Mouse (Mus musculus): ENCODE measurements around the gene Kif19a.
A peak's percentile ranks its signal among the peaks of the same experiment; 100 is the strongest.

Kif19a gene

DNA sequence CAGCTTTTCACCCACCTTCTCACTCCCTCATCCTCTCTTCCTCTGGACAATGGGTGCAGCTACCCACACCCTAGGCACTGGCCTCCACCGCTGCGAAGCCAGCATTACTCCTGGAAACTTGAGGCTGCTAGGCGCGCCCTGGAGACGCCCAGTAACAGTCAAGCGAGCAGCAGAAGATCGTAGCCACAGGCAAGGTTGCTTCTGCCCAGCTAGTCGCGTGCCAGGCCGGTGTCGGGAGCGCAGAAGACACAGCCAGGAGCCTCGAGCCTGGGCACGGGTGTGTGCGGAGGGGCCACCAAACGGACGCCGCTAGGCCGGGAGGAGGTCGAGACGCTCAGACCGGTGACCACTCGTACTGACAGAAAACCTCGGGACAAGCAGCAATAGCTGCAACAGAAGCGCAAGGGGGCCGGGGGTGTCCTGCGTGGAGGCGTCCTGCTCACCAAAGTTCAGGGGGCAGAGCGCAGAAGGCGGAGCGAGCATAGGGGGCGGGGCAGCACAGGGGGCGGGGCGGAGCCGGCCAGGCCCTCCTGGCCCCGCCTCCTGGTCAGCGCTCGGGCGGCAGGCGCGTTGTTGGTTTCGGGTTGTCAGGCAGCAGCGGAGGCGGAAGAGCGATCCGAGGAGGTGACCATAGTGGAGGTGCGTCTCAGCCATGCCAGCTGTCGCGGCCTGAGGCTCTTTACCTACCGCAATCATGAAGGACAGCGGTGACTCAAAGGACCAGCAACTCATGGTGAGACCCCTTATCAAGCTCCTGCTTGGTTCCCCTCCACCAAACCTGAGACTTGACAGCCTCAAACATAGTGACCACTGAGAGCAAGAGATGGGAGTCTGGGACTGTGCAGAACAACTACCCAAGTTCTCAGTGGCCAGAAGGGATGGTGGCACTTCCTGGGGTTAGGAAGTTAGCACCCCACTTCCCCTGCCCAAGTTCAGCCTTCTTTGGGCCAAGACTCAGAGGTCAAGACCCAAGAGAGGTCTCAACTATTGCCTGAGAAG is at the start of gene Kif19a:
Kif19a (plus strand) TSS at position 569 of the 999 bp plus-strand sequence.
- DNase-seq (ENCODE audit: low read depth, low spot score) = no peak

DNA sequence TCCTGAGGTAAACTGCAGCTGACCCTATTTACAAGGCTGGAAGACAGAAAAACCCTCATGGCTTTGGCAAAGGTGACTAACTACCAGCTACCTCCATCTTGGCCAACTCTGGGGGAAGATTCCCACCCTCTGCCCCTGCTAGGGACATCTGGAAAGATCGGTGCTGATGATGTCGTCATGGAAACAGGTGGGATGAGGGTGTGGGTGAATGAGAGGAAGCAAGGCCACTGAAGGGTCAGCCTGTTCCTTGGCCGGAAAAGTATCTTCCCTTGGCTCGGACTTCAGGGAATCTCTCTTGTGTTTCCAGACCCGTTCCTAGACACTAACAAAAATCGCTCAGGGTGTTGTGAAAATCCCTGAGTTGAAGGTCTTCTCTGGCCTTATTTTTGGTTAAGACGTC is 49.7 kb upstream of the Kif19a start:
- no peak for DNase-seq (ENCODE audit: low read depth, low spot score)

DNA sequence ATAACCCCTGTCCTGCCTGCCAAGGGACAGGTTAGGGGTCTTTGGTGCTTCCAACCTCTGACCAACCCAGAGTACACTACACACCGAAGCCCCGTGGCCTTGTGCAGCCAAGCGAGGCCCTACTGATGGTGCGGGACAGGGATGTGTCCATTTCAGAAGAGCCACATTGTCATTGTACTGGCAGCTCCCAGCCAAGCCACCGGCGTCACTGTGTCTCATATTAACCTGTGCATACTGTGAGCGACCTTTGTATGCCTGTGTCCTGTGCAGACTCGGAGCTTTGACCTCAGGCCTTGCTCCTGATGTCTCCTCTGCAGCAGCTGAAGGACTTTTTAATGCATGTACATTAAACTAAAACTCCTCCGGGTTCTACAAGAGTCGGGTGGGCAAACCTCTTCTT is 44.7 kb upstream of the Kif19a start:
- DNase-seq (ENCODE audit: low read depth, low spot score) = no peak

DNA sequence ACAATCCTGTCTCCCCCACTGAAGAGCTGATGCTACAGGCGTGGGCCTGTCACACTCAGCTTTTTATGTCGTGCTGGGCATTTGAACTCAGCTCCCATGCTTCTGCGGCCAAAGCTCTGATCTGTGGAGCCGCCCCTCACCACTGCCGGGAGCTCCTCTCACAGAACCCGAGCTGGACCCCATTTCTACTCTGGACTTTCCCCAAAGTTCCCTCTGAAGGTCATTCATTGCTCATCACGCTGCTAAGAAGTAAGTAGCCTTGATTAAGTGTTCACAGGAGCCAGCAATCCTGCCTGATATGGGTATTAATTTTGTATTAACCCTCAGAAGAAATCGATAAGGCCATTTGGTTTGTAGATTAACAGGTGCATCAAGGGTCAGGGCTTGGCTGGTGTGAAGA is 42.8 kb upstream of the Kif19a start:
- DNase-seq (ENCODE audit: low read depth, low spot score) = no peak

DNA sequence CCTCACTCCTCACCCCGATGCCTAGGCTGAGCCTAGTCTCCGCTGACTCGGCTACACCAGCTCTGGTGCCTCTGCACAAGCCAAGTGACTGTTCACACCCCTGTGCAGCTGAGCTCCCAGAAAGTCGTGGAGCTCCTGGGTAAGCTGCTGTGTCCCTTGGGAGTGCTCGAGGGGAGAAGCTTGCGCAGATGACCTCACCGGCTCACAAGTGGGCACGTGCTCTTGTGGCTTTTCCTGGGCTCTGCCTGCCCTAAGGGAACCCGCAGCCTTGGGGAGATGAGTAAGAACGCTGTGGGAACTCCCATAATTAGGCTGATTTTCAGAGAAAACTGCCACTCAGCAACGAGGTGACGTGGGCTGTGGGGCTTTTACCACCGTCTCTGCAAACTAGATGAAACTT is 42.2 kb upstream of the Kif19a start:
- no peak for DNase-seq (ENCODE audit: low read depth, low spot score)

DNA sequence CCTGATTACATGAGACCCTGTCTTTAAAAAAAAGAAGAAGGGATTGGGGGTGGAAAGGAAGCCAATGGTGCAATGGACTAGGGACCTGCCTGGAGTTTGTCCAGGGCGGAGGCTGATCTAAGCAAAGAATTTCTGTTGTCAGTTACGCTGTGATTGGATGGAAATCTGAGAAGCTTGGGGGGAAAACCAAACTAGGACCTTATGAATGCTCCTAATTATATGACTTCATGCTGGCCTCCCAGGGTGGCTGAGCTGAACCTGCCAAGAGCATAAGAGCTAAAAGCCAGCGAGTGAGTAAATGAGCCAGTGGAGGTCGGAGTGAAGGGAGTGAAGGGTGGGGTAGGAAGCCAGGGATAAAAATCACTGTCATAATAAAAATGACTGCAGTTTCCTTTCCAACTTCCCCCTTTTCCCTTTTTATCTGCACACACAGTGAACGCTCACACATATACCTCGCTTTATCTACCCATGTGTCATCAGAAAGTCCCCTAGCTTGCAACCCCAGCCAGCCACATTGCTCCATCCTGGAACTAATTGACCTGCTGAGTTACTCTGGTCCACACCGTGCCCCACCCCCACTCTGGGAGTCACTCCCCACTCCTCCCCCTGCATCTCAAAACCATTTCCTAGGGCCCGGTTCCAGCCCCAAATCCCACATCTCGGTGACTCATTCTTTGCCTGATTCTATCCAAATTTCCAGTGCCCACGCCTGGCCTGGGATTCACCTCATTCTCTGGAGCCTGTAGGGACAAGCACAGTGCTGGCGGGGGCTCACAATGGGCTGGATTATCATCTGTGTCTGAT is 40.2 kb upstream of the Kif19a start:
- no peak for DNase-seq (ENCODE audit: low read depth, low spot score)

DNA sequence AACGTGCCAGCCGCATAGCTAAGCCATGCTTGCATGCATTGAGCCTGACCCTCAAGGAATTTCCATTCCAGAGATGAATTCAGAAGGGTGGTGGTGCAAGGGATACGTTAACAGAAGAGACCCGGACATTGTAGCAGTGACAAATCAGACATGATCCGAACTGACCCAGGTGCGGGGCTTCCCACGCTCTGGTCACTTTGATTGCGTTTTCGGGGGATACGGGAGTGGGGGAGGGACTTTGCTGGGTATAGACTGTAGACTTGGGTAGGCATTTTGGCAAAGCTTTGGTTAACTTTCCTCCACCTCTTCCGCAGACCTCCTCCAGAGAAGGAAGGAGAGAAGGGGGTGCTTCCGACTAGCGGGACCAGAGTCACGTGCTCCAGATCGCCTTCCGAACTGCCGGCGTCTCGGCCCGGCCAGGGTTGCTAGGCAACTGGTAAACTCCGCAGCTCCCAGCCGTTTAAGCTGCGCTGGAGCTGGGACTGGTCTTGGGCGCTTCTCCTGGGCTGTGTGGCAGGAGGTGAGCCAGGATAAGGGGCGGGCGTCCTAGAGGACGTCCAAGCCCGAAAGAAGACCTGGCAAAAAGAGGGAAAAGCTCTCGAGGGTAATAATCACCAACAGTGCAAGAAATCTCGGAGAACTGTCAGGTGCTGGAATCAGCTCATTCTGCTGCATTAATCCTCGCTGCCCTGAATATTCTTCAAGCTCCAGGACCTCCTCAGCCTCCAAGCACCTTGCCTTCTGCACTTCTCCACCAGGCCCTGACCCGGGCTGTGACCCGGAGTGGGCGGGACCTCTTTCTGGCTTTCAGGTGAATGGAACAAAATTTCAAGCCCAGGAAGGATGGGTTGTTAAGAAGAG is 38.0 kb upstream of the Kif19a start, which contains the start of gene Dnaic2:
Dnaic2 (plus strand) TSS at position 444 of the 861 bp plus-strand sequence.
- no peak for DNase-seq (ENCODE audit: low read depth, low spot score)

DNA sequence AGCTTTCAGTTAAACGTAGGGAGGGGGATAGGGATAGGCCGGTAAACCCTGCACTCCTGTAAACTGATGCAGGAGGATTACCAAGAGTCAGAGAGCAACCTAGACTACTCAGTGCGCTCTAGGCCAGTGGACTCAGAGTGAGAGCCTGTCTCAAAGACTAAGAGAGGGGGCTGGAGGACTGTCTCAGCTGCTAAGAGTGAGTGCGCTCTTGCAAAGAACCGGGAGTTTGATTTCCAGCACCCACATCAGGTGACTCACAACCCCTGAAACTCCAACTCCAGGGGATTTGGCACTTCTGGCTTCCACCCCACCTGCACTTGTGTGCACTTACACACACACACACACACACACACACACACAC is 37.4 kb upstream of the Kif19a start:
- no peak for DNase-seq (ENCODE audit: low read depth, low spot score)

DNA sequence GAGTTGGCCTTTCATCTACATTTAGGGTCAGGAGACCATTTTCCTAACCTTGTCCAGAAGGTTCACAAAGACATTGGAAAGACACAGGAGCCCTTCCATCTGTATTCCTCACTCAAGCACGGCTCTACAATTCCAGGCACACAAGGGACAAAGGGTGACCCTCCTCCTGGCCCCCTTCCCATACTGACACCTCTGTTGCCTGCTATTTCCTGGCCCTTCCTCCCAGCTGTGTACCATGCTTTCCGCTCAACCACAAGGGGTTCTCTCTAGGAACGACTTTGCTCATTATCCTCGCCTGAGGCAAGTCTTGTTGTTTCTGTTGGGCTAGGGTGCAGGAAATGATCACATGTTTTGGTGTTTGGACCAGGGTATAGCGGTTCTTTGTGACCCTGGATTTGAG is 36.9 kb upstream of the Kif19a start:
- DNase-seq (ENCODE audit: low read depth, low spot score) = no peak

DNA sequence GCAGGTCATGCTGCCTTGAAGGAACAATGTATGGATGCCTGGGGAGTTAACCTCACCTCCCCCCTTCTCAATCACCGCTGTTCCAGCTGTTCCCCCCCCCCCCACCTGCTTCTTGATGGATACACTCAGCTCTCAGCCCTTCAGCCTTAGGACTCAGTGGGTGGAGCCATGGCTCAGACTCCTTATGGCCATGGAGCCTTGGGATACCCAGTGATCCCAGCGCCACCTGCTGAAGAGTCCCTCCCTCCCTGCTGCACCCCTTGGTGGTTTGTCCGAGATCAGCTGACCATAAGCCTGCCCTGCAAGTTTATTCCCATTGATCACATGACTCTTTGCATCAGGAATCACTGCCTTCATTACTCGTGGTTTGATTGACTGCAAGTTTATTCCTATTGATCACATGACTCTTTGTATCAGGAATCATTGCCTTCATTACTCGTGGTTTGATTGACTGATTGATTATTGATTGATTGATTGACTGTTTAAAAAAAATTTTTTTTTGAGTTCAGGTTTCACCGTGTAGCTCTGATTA is 35.3 kb upstream of the Kif19a start:
- no peak for DNase-seq (ENCODE audit: low read depth, low spot score)

DNA sequence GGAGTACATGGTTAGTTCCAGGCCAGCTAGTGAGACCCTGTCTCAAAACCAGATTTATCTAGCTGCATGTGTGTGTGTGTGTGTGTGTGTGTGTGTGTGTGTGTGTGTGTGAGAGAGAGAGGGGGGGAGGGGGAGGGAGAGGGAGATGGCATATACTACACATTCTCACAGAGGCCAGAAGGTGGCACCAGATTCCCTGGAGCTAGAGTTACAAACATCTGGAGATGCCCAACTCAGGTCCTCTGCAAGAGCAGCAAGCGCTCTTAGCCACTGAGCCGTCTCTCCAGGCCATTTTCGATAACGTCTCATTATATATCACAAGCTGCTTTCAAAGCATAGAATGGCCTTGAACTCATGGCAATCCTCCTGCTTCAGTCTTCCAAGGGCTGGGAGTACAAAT is 33.5 kb upstream of the Kif19a start:
- DNase-seq (ENCODE audit: low read depth, low spot score) = no peak

DNA sequence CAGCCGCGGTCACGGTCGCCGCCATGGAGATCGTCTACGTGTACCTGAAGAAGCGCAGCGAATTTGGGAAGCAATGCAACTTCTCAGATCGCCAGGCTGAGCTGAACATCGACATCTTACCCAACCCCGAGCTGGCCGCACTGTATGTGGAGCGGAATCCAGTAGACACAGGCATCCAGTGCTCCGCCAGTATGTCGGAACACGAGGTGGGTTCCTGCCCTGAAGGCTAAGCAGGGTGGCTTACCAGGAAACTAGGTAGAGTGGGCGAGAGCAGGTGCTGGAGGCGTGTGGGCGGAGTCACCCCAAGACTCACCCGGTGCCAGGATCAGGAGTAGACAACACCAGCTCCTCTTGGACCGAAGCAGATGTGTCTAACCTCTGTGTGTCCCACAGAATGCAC is 32.3 kb upstream of the Kif19a start:
- DNase-seq (ENCODE audit: low read depth, low spot score) = no peak

DNA sequence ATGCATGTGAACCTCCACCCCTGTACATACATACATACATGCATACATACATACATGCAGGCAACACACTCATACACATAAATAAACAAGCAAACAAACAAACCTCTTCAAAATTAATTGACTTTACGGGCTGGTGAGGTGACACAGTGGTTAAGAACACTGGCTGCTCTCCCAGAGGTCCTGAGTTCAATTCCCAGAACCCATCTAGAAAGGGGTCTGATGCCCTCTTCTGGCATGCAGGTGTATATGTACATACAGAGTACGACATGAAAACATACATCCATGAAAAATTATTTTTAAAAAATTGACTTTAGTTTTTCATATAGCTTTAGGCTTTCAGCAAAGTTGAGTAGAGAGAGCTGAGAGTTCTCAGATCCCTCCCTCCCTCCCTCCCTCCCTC is 29.1 kb upstream of the Kif19a start:
- DNase-seq (ENCODE audit: low read depth, low spot score) = no peak

DNA sequence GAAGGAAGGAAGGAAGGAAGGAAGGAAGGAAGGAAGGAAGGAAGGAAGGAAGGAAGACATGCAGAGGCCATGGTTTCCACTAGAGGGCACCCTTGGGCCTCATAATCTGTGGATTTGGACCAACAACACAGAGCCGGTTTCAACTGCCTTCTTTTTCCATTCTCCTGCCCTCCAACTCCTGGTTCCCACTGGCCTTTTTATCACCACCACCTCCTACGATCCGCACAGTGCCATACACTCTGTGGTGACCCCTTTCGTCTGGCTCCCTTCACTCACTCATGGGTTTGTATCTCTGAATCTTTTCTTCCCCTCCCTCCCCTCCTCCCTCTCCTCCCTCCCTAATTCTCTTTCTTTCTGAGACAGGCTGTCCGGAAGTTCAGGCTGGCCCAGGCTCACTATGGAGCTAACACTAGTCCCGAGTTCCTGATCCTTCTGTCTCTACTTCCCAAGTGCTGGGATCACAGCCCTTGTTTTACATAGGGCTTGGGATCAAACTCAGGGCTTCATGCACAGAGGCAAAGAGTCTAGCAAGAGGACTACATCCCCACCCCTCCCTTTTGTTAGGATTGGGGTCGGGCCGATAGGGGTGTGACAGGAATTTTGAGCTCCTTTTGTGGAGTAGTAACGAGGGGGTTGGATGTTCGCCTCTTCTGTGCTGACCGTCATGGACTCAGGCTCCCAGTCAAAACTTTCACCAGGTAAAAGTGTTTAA is 28.1 kb upstream of the Kif19a start:
- DNase-seq (ENCODE audit: low read depth, low spot score) = peak; percentile 11

DNA sequence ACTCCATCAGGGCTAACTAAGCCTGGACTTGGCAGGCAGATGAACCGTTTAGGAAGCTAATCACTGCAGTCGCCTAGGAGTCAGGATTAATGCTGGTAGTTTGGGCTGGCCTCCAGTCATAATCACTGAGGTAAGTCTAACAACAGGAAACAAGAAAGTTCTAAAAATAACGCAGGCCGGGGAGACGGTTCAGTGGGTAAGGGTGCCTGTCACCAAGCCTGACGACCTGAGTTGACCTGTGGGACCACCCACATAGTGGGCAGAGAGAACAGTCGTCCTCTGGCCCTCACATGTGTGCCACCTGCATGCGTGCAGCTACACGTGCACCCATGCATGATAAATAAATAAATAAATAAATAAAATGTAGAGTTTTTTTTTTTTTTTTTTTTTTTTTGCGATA is 24.6 kb upstream of the Kif19a start:
- DNase-seq (ENCODE audit: low read depth, low spot score) = no peak

DNA sequence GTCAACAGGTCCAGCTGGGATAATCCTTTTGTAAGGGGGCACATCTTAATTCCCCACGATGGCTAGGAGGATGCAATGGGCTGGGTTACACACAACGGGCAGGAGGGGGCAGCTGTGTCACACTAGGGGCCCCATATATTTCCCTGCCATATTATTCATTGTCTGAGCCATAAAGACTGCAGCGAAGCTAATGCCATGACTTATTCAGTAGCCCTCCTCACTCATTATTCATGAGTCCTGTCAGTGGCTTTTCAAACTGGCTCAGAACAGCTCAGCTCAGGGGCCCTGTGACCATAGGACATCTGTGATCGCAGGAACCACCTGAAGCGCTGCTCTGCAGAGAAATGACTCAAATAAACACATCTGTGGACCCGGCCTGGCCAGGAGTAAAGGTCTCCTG is 23.7 kb upstream of the Kif19a start:
- no peak for DNase-seq (ENCODE audit: low read depth, low spot score)

DNA sequence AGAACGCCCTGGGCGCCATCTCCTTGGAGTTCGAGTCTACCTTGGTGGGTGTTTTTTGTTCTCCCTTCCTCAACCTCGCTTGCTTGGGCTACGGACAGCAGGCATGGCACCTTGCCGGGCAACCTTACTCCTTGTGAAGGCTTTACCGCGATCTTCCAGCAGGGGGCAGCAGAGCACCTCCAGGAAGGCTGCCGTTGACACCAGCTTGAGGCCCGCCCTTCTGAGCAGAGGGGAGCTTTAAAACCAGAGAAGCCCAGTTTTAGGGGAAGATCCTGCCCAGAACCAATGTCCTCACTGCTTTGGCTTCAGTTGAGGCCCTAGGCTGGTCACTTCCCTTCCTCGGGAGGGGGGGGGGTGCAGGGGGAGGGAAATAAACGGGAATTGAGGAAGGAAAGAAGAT is 20.1 kb upstream of the Kif19a start:
- DNase-seq (ENCODE audit: low read depth, low spot score) = peak; percentile 32

DNA sequence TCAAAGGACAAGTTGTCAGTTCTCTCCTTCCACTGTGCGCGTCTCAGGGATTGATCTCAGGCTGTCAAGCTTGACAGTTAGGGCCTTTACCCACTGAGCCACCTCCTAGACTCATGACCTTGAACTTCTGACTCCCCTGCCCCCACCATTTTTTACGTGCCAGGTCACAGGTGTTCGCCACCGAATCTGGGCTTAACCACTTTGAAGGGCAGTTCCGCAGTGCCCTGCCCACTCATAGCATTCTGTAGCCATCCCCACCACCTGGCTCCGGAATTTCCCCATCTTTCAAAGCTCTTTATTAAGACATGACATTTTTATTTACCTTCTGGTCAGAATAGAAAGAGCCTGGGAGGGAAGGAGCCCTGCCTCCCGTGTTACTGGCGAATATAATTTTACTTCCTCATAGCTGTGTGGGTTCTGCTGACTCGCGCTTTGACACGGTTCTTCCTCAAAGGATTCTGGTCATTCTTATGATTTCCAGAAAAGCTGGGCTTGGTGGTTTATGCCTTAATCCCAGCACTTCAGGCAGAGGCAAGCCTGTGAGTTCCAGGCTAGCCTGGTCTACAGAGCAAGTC is 17.5 kb upstream of the Kif19a start:
- DNase-seq (ENCODE audit: low read depth, low spot score) = no peak

DNA sequence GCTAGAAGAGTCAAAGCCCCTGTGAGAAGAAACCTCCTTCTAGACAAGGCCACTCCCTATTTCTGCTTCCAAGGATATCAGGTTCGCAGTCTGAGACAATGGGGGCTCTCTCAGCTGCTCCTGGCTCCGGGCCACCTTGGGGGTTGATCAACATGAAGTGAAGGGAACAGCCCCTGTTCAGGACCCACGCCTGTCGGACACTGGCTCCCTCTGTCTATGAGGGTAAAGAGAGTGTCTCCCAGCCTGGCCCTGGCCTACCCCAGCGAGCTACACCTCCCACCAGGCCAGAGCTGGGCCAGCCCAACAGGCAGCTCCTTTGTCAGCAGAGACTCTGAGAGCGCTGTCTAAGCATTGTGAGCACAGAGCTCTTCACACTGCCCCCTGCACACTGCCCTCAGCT is 4.7 kb downstream of the Kif19a start:
- DNase-seq (ENCODE audit: low read depth, low spot score) = no peak

DNA sequence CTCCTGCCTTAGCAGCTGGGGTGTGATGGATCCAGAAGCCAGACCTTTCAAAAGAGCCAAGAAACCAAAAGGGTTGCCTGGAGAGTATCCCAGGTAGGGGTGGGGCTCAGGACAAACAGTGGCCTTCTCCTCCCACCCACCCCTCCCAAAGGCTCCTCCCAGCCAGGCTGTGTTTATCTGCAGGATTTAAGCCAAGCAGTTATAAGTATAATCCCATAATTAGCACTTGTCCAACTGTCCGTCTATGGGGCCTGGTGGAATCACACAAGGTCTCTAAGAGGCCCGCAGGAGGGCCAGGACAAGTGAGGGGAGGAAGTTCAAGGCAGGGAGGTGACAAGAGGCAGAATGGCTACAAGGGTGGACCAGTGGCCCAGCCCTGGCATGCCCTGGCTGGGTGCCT is 6.7 kb downstream of the Kif19a start:
- DNase-seq (ENCODE audit: low read depth, low spot score) = no peak
